Mouse (Mus musculus): Measurements from ENCODE around the gene Trip11. TPM values are rescaled to one million over a fixed set of nuclear protein-coding genes. Genes with fewer than 3 reads are reported as not detected.

Trip11 gene
- total RNA-seq, 2 experiments from 2014 or later: 30.8 to 33.8 TPM

DNA sequence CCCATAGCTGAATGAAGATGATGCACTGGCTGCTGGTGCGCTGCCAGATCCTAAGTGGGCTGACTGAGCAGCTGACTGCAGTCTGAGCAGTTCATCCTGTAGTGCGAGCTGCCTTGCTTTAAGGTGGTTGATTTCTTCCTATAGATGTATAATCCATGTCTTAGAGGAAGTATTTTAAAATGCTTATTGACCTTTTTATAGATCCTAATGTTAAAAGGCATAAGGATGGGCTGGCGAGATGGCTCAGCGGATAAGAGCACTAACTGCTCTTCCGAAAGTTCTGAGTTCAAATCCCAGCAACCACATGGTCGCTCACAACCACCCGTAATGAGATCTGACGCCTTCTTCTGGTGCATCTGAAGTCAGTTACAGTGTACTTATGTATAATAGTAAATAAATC, 14.1 kb downstream of the Trip11 start:
- DNase-seq (ENCODE audit: low spot score in 2 of 2): no peak

DNA sequence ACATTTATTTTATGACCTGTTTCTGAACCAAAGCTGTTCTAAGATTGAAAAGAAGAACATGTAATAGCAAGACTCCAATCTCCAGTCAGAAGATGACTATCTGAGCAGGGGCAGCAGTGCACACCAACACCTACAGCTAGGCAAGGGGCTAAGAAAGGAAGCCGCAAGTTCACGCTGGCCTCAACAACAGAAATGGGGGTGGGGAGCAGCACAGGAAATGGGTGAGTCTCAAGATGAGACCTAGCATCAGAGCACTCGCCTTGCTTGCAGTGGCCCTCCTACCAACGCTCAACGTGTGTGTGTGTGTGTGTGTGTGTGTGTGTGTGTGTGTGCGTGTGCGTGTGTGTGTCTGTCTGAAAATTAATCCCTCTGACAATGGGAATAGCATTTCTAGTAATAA, 16.0 kb downstream of the Trip11 start:
- no peak for DNase-seq (ENCODE audit: low spot score in 2 of 2)

DNA sequence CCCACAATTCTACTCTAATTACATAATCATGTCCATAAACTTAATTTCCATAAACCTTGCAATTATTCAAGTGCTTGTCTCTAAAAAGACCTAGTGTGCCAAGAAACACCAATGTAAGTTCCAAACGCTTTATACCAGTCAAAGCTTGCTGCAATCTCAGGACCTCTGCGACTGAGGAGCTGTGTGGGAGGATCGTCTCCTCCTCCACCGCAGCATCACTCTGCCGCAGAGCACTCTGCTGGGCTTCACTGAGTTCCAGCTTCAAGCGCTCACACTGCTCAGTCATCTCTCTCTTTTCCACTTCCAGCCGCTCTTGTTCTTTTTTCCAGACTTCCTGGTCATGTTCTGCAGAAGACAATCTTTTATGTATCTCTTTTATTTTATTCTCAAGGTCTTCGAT, 19.8 kb downstream of the Trip11 start:
- DNase-seq (ENCODE audit: low spot score in 2 of 2): peak; percentile 14 to 48

DNA sequence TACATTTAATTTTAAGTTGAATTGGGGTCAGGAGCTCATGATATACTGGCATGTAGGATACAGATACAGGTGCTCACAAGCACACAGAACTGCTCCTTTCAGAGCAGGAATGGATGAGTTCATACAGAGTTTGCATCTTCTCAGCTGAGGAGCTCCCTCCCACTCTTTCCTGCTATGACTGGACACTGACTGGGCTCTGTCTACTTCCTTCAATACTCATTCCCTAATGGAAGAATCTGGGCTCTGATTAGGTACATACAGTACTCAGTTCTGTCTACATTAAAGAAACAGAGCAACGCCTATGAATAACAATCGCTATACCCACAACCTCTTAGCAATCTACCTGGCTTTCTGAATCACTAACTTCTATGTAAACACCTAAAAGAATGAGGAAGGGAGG, 20.2 kb downstream of the Trip11 start:
- no peak for DNase-seq (ENCODE audit: low spot score in 2 of 2)

DNA sequence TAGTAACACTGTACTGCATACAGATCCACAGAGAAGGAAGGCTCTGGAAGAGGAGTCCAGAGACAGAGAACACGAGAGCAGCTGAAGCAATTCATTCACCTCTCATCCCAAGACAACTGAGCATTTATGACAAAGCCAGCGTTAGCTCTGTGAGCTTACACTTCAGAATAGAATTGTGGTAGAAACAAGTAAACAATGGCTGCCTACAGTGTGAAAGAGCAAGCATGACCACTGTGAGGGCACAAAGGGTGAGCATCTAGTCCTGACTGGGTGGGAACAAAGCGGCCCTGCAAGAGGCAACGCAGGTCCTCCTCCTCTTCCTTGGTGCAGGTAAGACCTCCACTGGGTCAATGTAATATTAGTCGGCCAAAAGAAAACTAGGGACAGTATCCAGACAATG, 22.0 kb downstream of the Trip11 start:
- no peak for DNase-seq (ENCODE audit: low spot score in 2 of 2)

DNA sequence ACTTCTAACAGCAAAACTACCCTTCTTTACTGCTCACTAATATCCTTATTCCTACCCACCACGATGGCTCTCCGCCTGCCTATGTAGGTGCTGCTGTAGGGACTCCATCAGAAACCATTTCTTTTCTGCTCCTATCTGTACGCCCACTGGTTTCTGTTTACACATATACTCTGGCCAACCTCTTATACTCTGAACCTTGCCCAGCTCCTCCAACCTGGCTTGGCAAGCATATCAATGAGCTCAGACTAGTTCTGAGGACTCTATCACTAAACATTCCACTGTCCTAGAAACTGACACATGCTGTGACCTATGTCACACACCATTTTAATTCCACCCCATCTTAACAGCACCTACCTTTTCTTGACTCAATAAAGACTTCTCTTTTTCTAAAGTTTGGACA, 23.7 kb downstream of the Trip11 start:
- DNase-seq (ENCODE audit: low spot score in 2 of 2): no peak

DNA sequence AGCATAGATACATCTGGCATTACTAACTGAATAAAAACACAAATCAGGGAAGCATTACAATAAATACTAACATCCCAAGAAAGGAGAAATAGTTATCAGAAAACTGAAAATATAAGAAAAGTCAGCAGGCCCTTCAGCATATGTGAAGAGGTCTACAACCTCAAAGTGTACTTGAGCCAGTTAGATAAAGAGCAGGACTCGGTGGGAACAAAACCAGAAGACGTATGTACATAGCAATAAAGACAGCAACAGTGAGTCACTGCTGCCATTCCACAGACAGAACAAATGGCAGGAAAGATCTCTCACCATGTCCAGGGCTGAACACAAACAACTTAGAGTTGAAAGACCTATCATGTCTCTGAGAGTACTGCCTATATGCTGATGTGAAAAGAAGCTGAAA, 24.8 kb downstream of the Trip11 start:
- DNase-seq (ENCODE audit: low spot score in 2 of 2): no peak

DNA sequence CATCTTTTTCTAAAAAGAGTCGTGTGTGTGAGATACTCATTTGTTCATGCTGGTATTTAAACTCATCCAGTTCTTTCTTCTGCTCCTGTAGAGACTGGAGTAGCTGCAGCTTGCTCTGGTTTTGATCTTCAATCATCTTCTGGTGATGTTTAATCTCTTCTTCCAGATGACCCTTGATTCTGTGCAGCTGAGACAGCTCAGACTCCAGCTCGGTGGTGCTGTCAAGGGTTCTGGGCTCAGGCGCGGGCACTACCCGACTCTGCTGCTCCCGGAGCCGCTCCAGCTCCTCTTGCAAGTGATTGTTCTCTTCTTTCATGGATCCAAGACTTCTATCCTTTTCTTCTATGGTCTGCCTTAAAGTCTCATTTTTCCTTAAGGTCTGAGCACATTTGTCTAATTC, 28.1 kb downstream of the Trip11 start:
- DNase-seq (ENCODE audit: low spot score in 2 of 2): no peak

DNA sequence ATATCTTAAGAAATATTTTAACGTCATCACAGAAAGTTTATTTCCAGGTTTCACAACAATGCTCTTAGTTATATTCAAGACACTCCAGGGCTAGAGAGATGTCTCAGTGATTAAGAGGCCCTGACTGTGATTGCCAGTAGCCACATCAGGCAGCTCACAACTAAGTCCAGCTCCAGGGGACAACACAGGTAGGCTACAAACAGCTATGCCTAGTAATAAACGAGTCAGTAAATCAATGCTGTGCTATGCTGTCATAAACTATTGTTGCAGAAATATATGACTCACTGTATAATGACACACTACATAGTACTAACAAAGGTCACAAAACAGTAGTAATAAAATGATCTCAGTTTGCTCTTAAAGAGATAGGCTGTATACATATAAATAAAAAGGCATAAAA, 36.7 kb downstream of the Trip11 start:
- DNase-seq (ENCODE audit: low spot score in 2 of 2): no peak

DNA sequence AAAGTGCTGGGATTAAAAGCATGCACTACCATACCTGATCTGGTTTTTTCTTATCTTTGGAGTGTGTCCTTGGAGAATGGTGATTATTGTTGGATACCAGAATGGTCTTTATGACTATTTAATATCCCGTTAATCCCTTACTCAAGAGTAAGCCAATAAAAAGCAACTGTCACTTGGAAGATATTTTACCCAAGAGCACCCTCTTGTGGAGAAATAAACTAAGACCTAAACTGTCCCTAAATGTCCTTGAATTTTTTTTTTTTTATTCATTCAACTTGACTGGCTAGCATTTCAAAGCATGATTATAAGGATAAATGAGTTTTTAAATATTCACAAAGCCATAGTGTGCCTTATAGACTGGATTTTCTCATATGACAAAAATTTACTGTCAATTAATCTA, 38.0 kb downstream of the Trip11 start:
- DNase-seq (ENCODE audit: low spot score in 2 of 2): peak in 1 of 2 experiments; percentile 38

DNA sequence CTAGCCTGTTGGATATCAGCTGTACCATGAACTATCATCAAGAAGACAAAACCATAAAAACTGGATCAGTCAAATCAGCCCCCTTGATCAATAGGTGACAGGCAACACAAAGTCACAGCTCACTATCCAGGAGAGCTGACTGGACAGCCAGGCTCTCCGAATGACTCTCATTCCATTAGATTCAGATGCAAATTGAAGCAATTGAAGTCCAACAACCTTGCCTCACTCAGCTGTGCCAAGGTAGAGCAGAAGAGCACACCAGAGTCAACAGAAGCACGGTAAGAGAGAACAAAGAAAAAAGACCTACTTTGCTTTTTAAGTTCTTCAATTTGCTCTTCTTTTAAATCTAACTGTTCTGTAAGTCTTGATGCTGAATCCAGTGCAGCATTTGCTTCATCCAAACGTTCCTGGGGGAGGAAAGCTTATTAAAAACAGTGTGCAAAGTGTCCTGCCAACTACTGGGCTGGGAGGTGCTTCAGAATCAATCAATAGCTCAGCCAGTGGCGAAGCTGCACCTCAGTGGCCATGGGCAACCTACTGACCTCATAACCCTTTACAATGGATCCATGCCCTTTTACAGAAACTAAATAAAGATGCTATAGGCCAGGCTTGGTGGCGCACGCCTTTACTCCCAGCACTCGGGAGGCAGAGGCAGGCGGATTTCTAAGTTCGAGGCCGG, 50.6 kb downstream of the Trip11 start:
- DNase-seq (ENCODE audit: low spot score in 2 of 2): no peak

DNA sequence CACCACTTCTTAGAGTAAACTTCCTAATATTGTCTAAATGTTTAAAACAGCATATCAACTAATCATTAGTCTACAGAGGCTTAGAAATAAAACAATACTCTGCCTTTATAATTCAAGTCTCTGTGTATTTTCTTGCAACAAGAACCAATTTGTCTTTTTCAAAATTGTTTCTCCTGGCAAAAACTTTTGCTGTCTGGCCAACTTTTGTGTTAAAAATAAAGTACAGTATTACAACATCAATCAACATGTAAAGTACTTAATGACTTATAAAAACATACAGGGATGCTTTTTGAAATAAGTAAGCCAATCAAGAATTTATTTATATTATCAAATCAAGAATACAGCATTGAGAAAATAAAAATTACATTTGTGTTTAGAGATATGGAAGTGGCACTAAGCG, 52.8 kb downstream of the Trip11 start:
- no peak for DNase-seq (ENCODE audit: low spot score in 2 of 2)

DNA sequence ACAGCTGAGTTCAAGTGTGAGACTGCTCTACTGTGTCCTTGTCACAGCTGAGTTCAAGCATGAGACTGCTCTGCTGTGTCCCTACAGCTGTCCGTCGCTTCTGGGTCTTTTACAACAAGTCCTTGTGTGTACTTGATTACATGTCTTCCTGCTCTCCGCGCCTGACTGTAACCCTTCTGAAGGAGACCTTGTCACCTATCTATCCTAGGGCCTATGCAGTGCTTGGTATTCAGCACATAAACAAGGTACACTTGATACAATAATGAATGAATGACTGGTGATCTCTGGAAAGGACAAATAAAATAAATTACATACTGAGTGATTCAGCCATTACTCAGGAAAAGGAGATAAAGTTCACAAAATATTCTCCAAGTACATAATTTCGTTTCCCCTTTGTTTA, 55.1 kb downstream of the Trip11 start:
- DNase-seq (ENCODE audit: low spot score in 2 of 2): no peak

DNA sequence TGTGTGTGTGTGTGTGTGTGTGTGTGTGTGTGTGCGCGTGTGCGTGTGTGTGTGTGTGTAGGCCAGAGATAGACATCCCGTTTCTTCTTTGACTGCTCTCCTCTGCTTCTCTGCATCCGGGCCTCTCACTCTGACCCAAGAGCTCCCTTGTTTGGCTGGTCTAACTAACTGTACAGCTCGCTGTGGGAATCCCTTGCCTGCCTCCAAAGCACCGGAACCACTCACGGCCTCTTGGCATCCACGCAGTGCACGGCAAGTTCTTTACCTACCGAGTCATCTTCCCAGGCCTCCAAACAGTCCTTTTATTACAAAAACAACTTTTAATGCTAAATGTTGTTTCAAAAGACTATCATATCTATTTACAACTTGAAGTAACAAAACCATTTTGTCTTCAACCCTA, 58.7 kb downstream of the Trip11 start:
- no peak for DNase-seq (ENCODE audit: low spot score in 2 of 2)

DNA sequence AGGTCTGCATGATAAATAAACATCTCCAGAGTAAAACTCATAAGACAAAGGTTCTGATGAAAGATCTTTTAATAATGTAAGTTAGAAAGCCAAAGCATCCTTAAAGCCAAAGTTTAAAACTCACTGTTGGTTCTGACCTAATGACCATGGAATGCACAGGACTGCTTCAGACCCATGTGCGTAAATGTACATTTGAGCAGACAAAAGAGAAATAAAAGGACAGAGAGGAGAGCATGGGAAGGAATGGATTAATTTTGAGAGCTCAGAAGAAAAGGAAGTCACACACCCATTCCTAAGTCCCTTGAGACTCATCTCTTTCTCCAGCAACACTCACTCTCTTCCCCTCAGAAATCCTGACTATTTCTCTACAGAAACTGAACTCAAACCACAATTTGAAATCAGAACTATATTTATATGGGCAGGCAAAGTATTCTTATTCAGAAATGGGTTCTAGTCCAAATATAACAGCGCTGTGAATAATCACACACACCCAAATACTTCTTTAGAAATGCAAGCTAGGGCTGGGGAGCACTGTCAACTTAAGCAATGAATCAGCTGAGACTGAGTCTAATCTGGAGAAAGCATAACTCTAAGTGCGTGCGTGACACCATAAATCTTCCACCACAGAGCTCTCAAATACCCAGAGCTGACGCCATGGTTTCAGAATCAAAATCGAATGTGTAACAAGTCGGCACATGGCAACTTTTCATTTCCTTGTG, 61.1 kb downstream of the Trip11 start:
- DNase-seq (ENCODE audit: low spot score in 2 of 2): no peak

DNA sequence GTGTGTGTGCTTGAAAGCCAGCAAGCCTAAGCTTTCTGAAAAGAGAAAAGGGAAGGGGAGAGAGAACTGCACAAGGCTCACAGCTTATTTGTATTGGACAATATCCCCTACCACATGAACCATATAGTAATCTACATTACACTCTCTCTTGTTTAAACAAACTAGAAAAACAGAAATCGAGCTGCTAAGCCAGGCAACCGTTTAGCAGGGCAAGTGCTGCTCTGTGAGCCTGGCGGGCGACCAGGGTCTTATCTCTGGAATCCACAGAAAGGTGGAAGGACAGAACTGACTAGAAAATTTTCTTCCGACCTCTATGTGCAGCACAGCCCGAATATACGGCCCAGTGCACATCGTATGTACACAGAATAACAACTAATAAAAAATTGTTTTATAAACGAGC, 61.8 kb downstream of the Trip11 start:
- no peak for DNase-seq (ENCODE audit: low spot score in 2 of 2)

DNA sequence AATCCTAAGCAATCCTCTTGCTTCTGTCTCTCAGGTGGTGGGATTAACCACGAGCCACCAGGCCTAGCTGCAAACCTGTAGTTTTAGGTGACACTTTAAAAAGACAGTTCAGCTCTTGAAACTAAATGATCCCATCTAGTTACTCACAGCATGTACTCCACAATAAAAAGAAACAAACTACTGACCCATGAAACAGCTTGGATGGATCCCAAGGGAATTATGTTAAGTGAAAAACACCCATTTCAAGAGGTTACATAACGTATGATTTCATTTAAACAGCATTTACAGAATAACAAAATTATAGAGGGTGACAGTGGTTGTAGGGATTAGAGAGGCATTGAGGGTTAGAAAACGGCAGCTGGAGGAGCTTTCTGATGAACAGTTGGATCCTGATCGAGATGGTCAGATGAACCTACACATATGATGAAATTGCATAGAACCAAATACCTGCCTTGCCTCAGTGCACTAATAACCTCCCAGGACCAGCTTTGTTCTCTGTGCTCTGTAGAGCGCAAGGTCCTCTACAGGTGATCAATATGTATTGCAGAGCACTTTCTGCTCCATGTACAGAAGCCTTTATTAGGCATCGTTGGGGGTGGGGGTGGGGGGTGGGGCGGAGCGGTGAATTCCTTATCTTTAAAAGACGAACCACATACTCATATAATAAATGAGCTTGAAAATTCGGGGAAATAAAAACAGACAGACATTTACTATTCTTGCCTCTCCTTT, 76.4 kb downstream of the Trip11 start:
- no peak for DNase-seq (ENCODE audit: low spot score in 2 of 2)

DNA sequence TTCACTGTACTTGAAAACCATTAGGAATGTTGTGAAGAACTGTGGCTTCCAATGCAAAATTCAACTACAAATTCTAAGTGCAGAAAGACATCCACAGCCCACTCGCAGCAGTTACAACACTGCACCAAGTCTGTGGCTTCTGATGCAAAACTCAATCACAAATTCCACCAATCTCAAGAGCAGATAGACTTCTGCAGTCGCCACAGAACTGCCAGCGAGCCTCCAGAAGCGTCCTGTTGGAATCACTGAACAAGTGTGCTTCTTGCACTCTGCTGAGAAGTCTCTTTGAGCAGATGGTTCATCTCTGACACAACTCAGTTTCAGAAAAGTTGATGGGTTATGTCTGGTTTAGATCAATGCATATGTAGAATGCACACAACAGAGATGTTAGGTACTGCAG, 78.4 kb downstream of the Trip11 start:
- peak in 1 of 2 experiments; percentile 31 for DNase-seq (ENCODE audit: low spot score in 2 of 2)

DNA sequence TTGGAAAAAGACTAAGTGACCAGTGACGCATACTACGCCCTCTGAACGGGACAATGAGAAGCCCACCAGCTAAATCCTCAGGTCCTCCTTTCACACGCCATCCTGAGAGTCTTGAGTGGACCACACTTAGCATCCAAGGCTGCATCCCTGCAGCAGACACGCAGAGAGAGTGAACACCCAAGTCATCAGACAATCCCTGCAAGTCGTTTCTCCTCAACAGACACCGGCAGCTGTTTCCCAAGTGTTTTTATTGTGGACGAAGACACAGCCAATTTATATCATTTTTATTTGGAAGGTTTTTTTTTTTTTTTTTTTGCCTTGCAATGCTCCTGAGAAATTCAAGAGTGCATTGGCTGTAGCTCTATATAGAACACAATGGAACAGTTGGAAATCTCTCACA, 79.3 kb downstream of the Trip11 start:
- DNase-seq (ENCODE audit: low spot score in 2 of 2): no peak

DNA sequence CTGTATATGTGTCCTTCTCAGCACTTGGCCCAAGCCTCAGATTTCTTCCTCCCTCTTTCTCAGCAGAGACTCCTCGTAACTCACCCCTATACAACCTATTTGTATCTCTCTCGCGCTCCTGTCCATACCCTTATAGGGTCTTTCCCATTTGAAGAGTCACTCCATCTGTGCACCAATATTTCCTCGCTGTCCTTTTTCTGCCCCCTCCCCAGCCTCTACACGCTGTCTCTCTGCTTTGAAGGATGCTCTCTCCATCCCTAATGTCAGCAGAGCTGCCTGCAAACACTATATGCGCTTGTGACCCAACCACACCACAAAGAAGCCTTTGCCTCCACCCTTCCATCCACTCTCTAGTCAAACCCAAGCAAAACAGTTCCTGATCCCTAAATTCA, 80.0 kb downstream of the Trip11 start:
- no peak for DNase-seq (ENCODE audit: low spot score in 2 of 2)

DNA sequence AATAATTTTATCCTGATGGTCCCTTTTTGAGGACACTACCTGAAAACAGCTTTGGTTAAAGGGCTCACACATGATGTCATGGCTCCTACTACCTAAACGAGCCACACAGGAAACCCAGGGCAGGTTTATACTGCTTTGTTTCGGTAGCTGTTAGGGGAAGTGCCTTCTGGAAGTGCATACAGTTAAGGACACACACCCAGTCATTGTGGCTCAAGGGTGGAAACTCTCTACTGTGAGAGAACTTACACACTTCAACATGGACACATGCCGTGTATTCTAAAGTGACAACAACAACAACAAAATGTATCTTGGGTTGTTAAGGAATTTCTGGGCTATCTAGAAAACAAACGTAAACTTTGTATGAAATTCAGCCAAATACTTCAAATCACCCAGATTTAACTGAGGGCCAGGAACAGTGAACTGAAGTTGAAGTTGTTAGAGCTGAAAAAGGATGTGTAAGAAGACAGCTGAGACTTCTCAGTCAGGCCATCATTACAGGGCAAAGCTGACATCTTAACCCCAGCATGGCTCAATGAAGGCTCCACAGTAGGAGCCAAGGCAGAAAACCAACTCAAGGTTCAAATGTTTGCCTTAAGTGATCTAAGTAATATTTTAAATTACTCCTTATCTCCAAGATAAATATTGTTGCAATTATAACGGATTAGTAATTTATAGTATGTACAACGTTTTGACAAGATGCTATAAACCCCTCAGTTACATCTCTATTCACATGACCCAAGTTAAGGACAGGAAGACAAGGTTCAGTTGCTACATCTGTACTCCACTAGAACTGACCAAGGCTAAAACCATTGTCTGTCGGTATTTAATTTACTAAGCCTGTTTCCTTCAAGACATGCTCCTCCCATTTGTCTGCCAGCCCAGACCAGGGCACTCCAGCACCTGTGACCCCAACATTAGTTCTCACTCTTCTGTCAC, 80.6 kb downstream of the Trip11 start:
- DNase-seq (ENCODE audit: low spot score in 2 of 2): no peak

All from layer of hippocampus, adult 18-20 months (tissue).